Mouse (Mus musculus): Measurements from ENCODE around the gene Ehbp1.

GRCm38 (mm10) chr11:22008817-22009216, 333.3 kb downstream of the Ehbp1 start:
- no peak for TF ChIP-seq CTCF (IDR thresholded peaks at IDR 0.05; ENCODE audit: control insufficient read depth, insufficient read depth, insufficient read length)
- TF ChIP-seq MYOD1 (IDR thresholded peaks at IDR 0.05; ENCODE audit: control insufficient read depth, insufficient read length, low read depth): no peak
- TF ChIP-seq USF1 (IDR thresholded peaks at IDR 0.05; ENCODE audit: low read depth): no peak
- no peak for TF ChIP-seq MAX (IDR thresholded peaks at IDR 0.05)
- no peak for TF ChIP-seq CEBPB (IDR thresholded peaks at IDR 0.05; ENCODE audit: low read depth)
- no peak for TF ChIP-seq FOSL1 (IDR thresholded peaks at IDR 0.05; ENCODE audit: insufficient read depth, low read length, poor library complexity, severe bottlenecking)
- TF ChIP-seq MYOG (IDR thresholded peaks at IDR 0.05; ENCODE audit: control insufficient read depth, extremely low read depth, insufficient read length): no peak

Measured in C2C12 (cell line).